Mouse (Mus musculus) cerebellum, postnatal 4 days (tissue): ENCODE results near the gene Plcb2.

Experiments
- DNase-seq, 2 experiments: peaks; one replicate each; pipeline ENCODE4 v3.0.0; 2022; ENCODE audit warnings: low spot score in 2 of 2, mixed read lengths in 1 of 2

The Plcb2 gene

DNA sequence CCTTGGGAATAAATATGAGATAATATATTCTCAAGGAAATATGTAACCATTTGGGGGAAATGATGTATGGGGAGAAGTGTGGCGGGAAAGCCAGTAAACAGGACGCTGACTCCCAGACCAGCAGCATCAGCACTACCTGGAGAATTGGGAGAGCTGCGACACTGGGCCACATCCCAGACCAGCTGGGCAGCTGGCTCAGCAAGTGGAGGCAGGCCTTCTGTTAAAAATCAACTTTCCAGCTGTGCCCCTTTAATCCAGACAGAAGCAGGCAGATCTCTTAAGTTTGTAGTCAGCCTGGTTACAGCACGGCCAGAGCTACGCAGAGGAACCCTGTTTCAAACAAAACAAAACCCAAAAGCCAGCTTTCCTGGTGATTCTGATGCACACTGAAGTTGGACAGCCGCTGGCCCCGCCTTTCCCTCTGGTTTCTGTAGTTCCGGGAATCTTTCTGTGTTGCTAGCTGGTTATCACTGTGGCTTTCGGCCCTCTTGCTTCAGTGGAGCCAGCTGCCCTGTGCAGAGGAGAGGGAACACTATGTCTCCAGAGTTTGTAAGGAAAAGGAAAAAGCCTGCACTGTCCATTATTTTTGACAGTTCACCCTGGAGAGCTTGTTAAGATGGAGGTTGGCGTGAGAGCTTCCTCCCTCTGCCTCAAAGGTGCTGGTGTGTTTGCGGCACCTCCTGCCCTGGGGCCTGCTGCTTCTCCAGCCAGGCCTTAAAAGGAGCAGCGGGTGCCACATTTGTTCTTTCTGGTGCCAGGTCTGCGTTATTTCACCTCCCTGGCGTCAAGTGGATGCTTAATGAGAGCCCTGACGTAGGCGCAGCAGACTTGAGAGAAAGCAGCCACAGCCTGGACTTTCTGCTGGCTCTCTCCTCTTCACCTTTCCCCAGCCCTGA, 23.9 kb upstream of the Plcb2 start:
- no peak for DNase-seq

DNA sequence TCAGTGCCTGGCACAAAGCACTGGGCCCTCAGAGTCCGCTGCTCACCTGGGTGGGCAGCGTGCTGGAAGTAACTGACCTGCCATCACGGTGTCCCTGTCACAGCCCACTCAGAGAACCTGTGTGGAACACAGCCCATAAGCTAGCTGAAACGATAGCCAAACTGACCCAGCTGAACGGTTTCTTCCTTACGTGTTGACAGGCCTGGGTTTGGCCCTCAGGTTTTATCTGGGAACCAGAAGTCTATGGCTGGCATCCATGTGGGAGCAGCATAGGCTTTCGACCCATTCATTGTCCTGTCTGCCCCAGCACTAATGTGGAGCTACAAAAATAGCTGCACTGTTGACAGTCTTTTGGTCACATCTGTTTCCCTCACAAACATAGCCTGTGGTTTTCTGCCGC, 22.2 kb upstream of the Plcb2 start:
- DNase-seq: no peak

DNA sequence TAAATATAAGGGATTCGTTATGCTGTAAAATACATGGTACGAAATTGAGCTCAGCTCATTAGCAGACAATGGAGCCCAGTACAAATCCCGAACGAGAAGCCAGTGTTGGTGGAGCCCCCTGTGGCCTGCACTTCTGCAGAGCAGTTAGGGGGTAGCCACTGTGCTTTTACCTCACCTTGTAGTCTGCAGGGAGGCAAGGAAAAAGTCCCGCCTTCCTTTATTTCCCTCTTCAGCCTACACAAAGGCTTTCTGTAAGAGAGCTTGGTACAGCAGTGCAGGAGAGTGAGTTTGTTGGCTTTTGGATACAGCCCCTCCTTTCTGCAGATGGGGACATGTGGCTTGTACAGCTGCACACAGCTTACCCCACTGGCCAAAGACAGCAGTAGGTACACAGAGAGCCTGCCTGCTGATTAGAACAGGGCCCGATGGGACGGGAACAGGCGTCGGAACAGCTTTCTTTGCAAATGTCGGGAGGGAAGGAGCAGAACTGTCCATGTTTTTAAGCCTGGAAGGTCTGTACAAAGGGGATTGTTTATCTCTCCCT, 21.2 kb upstream of the Plcb2 start:
- no peak for DNase-seq

DNA sequence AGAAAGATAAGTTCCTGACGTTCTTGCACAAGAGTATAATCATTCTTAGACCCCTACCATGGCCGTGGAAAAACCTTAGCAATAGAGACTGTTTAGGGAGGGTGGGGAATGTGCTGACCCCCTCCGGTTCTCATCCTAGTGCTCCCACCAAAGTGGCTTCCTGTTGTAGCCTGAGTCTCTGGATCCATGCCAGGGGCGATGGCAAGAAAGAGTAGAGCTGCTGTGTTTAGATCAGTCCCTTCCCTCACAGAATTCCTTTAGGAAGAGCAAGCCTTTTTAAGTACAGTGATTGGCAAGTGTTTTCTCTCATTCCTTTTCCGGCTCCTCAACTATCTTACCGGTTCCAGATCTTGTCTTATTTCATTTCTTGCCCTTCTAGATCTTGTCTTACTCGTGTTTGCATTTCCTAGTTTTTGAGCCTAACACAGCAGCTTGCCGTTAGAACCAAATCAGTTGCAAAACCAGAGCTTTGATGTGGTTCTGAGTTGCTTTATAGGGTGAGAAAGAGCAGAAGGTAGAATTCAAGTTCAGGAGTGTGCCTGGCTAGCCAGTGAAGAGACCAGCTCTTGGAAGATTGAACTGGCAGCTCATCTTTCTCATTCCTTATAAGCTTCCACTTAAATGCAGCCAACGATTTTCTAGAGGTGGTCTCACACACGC, 19.2 kb upstream of the Plcb2 start:
- no peak for DNase-seq

DNA sequence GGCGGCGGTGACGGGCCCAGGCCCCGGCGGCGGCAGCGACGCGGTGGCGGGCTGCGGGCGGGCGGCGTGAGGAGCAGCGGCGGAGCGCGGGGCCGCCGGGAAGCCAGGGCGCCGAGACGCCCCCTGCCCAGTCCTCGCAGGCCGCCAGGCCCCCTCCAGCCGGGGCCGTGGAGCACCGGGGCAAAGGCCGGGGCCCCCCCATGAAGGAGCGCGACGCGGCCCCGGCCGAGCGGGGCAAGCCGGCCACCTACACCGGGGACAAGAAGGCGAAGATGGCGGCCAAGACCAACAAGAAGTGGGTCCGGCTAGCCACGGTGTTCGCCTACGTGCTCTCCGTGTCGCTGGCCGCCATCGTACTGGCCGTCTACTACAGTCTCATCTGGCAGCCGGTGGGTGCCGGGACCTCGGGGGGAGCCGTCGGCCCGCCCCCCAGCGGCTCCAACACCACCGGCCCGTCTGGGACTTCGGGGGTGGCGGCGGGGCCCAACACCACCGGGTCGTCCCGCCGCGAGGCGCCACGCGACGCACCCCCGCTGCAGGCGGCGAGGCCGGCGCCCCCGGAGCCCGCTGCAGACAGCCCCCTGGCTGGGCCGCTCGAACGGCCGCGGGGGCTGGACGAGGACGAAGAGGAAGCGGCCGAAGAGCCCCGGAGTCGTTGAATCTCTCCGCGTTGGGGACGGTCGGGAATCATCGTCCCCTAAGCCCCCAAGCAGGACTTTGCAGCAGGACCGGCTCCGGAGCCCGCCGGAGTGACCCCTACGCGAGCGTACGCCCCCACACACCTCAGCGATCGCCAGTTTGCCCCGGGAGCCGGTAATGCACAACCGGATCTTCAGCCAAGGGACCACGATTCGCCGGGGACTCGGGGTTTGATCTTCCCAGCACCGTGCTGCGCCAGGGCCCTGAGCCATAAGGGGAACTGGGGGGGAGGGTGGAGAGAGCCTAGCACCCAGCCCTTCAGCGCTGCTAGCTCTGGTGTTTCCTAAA, 18.0 kb upstream of the Plcb2 start:
- DNase-seq: peak in 1 of 2 experiments; percentile 47

DNA sequence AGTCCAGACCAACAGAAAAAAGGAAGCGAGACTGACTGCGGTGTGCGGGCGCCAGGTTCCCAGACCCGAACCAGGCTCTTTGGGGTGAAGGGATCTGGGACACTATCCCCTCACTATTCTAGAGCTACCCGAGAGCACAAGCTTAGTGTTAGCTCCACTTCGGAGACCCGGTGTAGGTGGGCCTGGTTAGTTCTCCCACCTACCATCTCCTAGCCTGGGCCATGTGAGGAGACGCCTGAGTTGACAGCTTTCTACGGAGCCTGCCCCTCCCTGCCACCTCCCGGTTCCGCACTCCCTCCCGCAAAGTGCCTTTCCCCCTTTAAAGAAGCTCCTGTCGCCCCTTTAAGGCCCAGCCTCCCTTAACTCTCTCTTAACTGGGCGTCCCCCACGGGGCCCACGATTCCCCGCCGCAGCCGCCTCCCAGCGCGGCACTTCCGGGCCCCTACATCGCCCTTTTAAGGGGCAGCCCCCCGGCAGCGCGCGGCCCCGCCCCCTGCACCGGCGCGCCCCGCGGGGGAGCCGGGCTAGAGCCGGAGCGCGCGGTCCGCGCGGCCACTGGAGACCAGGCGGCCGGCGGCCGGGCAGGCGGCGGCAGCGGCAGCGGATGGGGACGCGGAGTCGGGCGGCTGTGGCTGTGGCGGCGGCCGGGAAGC, 17.1 kb upstream of the Plcb2 start, which contains the start of gene Inafm2:
Gene Inafm2, plus strand, starts transcription at position 527 of the 653 bp plus-strand sequence.
- DNase-seq: peak; percentile 83 to 86

DNA sequence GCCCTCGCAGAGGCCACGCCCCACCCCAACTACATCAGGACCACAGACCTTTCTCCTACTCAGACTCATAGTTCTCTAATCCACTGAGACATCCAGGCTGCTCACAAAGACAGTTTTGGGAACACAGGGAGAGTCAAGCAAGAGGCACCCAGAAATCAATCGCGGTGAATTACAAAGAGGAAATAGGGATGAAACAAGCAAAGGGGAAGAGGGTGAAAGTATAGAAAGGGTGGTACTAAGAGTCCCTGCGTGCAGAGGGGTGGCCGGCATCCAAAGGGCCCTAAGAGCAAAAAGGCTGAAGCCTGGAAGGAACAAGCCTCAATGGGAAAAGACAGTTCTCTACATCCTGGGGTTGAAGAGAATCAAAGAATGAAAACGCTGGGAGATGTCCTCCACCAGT, 16.4 kb upstream of the Plcb2 start:
- no peak for DNase-seq

DNA sequence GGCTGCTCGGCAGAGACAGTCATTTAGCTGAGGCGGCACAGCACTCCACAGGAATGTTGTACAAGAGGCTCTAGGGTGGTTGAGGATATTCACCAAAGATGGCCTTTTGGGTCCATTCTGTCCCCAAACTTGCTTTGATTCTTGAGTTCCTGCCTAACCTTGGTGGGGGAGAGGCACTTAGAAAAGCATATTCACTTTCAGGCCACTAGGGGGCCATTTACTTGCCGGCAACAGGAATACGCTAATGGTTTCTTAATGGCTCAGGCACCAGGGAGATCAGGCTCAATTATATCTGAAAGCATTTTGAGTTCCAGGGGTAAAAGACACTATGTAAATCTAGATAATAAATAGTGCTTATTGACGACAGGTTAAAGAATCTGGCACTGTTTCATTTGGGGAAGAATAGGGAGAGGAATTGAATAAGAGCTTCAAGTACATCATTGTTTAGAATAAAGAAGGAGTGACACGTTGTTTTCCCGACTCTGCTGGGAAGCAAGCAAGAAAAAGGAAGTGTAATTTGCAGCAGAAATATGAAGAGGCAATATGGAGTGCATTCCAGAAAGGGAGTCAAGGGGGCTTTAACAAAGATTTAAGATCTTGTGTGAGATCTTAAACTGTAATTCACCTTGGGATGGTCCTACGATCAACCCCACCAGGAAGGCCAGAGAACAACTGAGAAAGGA, 15.2 kb upstream of the Plcb2 start:
- DNase-seq: no peak

DNA sequence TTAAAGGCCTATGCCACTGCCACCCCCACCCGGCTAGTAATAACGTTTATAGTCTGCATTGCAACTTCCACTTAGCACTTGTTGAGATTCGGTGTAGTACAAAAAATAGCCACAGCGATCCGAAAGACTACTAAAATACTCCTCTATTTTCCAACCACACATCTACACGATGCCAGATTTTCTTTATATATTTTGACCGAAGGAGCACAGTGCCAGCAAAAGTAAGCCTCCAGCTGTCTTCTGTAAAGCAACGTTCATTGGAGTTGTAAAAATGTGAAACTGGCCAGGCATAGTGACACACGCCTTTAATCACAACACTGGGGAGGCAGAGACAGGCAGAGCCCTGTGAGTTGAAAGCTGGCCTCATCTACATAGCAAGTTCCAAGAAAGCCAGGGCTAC, 12.9 kb upstream of the Plcb2 start:
- DNase-seq: no peak

DNA sequence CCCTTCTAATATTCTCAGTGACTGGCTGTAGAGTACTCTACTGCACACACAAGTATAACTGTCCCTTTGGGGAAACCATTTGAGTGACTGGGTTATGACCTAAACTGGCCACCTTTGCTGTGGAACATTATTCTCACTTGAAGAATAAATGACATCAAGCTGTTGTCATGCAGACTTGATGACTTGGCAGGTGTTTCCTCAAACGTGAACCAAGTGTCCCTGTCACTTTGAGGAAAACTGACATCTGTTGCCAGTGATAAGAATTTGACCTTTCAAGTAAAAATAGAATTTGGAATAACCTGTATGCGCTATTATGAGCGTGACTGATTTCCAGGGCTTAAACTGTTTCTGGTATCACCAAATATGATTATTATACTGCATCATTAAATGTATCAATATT, 12.1 kb upstream of the Plcb2 start:
- no peak for DNase-seq

DNA sequence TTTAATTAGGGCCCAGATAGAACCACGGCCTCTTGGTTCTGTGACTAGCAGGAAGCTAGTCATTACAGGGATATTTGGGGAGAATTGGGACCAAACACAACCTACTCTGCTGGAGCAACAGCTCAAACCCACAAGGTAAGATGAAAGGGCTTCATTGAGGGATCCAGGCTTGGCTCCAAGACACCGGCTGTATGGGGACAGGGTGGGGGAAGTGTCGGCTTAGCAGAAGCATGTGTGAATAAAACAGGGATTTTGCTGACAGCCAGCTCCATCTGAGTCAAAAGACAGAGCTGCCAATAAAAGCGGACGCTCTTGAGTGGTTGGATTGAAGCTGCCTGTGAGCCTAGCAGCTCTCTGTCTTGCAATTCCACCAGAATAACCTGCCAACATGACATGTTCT, 5.1 kb upstream of the Plcb2 start:
- DNase-seq: no peak

DNA sequence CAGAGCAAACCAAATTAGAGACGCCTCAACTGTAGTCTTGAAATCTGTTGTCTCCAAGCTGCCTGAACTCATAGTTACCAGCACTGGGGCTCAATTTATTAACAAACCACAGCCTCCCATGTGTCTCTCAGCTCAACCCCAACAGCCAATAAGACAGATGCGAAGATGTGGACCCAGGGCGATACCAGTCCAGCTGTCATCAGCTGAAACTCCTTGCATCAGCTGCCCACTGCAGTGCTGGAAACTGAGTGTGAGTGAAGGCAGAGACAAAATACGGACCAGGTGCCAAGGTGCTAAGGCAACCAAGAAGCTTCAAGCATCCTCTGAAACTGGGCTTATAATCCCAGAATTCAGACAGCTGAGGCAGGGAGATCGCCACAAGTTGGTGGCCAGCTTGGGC, 3.7 kb upstream of the Plcb2 start:
- no peak for DNase-seq

DNA sequence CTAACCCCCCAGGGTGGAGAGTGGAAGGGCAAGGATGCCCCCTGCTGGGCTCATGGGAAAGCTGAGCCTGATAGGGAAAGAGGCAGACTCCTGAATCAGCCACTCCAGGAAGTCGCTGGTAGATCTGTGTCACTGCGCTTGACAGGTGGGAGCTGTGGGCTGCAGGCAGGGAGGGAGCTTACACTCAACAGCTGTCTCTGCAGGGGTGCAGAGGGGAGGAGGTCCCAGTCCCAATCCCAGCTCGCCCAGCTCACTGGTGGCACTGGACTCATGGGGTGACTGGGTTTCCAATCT, 2.3 kb upstream of the Plcb2 start:
- DNase-seq: peak in 1 of 2 experiments; percentile 48

DNA sequence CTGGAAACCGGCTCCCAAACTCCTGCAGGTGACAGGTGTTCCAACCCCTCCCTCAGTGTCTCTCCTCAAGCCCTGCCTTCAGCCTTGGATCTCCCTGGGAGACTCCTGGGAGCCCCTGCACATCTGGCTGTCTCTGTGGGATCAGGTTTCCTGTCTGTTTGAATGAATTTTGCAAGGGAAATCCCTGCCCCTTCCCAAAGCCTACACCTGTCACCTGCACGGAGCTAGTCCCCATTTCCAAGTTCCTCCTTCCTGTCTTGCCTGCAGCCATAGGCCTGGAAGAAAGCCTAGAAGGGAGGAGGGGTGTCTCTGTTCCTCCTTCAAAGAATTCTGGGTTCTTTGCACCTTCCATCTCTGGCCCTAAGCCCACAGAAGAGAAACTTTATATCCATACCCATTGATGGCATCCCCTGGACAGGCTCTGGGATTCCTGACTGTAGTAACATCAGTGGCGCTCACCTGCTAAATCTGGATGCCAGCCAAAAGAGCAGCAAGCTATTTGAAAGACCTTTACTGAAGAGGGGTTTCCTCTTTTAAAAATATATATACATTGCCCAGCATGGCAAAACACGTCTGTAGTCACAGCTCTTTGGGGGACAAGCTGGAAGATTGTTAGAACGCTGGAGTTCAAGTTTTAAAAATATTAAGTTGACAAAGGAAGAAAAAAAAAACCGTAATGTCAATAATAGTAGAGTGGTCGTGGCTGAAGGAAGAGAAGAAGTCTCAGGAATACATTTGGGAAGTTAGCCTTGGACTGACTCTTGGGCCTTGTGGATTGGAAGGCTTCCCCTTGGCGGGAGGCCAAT, 1.8 kb upstream of the Plcb2 start:
- DNase-seq: no peak

DNA sequence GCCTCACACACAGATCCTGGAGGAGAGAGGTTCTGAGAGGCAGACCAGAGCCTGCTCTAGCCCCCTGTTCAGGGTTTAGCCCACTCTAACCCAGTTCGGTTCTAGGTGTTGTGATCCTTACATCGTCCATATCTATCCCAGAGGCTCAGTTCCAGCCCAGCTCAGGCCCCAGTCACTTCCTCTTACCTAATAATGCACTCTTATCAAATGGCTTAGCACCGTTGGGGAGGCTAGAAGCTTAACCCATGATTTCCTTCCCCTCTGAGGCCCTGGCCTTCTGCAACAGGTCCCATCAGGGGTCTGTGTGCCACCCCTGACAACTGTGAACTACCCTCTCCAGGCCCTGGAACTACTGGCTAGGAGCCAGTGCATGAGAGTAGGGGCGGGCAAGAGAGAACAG, 956 bp upstream of the Plcb2 start:
- DNase-seq: no peak

DNA sequence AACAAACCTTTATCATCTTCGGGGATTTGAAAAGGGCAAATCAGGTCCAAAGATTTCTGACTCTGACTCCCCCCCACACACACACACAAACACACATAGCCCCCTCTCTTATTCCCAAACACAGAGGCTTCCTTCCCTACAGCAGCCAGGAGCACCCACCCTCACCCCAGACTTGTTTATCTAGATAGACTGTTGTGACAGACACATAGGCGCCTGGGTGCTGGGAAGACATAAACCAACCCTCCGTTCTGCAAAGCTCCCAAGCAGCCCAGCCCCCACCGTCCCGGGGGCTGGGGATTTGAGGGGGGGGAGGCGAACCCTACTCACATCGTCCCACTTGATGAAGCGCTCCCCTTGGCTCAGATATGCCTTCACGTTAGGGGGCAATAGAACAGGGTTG, 327 bp downstream of the Plcb2 start:
- no peak for DNase-seq

DNA sequence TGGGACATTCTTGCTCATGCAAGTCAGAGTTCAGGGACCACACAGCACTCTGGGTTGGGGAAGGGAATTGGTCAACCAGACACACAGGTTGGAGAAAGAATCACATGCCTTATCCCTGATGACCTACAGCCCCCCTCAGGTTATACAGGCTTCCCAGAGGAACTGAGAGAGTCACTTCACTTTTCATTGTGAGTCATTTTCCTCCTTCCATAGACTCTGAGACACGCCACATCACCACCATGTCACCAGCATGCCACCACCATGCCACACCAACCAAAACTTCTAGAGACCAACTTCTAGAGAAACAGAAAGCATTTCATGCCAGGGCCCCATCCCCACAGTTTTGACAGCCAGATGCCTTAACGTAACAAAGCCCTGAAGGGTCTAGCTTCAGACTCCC, 1.4 kb downstream of the Plcb2 start:
- no peak for DNase-seq

DNA sequence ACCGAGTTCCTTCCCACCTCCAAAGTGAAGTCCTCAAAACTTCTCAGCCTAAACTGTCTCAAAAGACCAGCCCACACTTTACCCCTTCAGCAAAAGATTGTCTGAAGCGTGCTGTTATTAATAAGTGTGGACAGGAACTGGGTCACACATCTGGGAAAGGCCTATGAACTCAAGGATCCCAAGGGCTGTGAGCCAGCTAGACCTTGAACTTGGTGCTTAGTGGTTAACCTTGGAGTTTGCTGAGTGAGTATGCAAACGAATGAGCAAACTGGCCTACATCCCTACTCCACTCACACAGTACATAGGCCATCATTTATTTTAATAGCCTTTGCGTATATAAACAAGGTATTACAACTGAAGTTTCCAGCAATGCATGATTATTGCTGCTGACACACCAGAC, 2.7 kb downstream of the Plcb2 start:
- DNase-seq: no peak

DNA sequence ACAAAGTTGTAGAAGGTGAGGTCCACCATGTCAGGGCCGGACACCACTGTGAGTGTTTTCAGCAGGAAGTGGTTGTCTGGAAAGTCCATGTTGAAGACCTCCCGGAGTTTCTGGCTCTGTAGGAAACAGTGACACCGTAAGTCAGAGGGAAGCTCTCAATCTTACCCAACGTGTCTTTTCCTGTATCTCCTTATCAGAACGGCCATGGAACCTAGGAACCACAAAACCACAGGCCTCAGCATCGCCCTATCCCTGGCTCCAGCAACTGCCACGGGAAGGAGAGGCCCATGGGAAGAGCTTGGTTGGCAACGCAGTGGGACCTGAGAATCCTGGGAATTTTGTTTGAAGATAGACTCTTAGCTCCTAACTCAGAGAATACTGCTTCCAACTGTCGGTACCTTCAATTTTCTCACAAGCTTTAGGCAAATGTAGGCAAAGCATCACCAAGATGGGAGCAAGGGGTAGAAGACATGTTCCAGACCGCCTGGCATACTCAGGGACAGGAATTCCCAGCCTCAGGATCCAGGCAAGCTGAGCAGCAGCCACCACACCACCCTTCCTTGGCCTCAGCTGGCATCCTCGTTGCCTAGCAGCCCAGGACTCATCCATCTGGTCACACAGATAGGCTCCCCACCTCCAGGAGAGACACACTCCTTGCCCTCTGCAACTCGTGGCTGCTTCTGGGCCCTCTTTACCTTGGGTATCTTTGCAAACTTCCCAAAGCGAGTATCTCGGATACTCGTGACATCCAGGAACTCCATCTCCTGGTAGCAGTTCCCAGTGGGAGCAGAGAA, 4.3 kb downstream of the Plcb2 start:
- DNase-seq: no peak
